Mouse (Mus musculus): ENCODE measurements around the gene Sparc. TPM values are rescaled to one million over a fixed set of nuclear protein-coding genes. Genes with fewer than 3 reads are reported as not detected.
A peak's percentile ranks its signal among the peaks of the same experiment; 100 is the strongest.

Sparc gene
- total RNA-seq, 2 experiments from 2014 or later = 1,338 to 1,403 TPM

DNA sequence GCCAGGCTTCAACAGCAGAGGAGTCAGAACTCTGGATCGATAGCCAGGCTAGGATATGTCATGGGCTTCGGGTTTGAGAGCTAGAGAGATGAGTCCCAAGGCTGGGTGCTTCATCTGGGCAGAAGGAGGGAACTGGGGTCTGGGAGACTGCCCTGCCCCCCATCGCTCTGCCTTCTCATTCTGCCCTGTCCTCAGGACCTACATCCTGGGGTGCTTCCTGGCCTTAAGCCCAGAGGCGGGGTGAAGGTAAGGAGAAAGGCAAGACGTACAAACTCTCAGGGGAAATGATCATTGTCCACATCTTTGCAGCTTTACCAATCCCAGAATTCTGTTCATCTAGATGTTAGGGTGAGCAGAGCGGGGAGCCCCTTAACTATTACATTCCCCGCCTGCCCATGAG, 10.9 kb downstream of the Sparc start:
- intact Hi-C loops (cut with DNase I) = no loop called here
- DNase-seq = no peak

DNA sequence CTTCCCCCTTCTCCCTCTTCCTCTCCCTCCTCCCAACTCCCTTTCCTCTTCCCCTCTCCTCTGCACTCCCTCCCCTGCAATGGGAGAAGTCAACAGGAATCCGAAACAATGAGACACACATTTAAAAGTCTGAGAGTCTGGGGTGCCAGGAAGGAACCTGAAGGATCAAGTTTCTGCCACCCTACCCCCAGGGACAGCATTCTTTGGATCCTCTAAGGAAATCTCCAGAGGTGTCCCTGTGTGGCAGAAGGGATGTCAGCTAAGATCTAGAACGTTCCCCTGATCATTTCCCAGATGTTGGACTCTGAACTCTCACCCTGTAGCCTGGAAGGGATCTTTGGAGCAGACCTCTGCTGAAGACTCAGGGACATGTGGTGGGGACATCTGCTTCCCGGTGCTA, 12.5 kb downstream of the Sparc start:
- intact Hi-C loops (cut with DNase I) = no loop called here
- no peak for DNase-seq

DNA sequence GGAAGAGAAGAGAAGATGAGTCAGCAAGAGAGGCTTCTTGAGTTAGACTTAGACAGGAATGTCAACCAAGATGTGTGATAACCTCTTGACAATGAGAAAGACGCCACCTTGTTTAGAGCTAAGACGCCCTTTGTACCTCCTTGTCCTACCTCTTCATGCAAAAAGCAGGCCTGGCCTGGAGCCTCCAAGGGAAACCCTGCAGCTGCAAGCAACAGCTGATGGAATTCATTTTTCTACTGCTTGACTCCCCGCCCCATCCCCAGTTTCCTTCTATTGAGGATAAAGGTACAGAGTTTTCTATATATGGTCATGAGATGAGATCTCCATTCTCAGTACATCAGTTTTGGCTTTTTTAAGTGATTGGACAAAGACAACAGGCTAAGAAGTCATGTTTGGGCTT, 13.0 kb downstream of the Sparc start:
- intact Hi-C loops (cut with DNase I) = no loop called here
- DNase-seq = no peak

DNA sequence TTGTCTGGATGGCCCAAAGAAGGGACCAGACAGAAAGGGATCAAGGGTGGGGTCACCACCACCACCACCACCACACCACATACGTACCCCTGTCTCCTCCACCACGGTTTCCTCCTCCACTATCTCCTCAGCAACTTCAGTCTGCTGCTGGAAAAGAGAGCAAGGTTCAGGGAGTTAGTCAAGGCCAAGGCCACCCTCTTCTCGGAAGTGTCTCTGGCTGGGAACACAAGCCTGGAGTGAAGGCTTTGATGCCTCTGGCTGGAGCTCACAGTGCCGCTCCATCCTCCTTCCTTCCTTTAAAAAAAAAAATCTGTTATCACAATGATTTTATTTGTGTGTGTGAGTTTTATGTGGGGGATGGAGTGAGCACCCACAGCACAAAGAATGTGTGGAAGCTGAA, 15.8 kb downstream of the Sparc start:
- intact Hi-C loops (cut with DNase I) = no loop called here
- no peak for DNase-seq

DNA sequence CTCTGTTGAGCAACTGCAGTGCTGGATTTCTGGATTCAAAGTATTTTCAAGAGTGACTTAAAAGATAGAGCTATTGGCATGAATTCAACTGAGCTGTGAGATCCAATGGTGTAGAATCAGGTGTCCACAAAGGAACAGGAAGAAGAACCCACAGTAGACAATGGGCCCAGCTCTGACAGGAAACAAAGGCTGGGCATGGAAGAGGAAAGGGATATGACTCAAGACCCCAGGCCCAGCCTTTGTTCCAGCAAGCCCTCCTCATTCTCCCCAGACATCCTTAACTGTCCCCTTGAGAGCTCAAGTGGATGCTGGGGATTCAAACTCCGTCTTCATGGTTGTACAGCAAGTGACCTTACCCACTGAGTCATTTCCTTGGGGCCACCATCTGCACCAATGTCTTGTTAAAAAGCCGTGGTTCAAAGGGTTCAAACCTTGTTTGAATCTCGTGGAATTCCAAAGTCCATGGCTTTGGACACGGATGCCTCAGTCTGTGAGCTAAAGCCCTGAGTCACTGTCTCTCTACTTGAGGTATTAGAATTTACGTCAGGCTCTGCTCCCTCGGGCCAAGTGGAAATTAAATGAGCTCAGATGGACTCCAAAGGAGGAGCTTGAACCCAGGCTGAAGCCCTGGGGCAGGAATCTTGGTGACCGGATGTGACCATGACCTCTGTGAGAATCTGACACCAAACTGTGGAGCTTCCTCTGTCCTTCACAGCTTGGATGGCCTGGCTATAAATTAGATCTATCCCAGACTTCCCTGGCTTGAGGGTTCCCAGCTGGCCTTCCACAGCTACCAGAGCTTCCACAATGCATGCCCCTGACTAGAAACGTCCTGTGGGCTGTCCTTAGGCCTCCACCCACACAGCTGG, 17.1 kb downstream of the Sparc start:
- intact Hi-C loops (cut with DNase I) = no loop called here
- DNase-seq = peak in 1 of 2 experiments; percentile 53

DNA sequence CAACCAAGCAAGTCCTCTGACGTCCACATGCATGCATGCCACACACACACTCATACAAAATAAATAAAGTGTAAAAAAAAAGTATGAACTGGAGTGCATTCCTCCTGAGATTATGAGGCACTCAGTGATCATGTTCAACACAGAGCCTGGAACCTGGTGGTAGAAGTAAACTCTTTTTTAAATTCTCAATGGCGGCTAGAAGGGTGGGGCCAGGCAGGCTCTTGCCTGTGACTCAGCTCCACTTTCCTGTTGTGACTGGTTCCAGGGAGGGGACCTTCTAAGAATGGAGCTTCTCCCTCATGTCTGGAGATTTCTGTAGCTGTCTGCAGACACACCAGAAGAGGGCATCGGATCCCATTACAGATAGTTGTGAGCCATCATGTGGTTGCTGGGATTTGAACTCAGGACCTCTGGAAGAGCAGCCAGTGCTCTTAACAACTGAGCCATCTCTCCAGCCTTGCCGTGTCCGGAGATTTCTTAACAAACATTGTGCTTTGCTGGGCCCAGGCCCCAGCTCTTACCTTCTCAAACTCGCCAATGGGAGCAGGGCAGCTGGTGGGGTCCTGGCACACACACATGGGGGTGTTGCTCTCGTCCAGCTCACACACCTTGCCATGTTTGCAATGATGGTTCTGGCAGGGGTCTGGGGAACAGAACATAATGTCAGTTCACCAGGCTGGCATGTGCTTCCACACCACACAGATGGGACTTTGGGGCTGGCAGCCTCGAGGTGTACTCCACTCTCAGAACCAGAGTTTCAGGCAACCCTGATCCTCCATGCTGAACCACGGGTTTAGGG, 18.1 kb downstream of the Sparc start:
- DNase-seq = no peak
- intact Hi-C loops (cut with DNase I) = no loop called here

DNA sequence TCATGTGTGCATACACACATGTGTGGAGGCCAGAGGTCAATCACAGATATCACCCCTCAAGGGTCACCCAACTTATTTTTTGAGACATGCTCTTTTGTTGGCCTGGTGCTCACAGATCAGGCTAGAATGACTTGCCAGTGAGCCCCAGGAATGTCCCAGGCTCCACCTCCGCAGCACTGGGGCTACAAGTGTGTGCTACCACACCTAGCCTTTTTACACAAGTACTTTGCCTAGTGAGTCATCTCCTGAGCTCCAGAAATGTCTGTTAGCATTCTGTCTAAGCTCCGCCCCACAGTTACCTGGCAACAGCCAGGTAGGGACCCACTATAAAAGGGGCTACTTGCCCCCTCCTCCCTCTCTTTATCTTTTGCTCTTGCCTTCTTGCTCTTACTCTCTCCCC, 22.1 kb downstream of the Sparc start:
- intact Hi-C loops (cut with DNase I) = no loop called here

DNA sequence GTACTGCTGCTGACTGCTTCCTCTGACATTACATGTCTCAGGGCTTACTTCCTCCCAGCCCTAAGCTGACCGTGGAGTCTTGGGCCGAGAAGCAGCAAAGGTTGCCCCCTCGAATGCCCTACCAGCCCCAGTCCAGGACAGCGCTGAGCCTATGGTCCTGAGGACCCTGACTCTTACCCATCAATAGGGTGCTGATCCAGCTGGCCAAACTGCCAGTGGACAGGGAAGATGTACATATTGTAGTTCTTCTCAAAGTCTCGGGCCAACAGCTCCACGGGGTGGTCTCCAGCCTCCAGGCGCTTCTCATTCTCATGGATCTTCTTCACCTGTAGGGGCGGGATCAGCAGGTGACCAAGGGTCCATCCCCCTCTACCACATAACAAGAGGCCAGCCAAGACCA, 24.6 kb downstream of the Sparc start:
- intact Hi-C loops (cut with DNase I) = no loop called here
- DNase-seq = no peak

More for the DNA sequence above, 22.1 kb downstream of the Sparc start:
- DNase-seq = no peak

DNA sequence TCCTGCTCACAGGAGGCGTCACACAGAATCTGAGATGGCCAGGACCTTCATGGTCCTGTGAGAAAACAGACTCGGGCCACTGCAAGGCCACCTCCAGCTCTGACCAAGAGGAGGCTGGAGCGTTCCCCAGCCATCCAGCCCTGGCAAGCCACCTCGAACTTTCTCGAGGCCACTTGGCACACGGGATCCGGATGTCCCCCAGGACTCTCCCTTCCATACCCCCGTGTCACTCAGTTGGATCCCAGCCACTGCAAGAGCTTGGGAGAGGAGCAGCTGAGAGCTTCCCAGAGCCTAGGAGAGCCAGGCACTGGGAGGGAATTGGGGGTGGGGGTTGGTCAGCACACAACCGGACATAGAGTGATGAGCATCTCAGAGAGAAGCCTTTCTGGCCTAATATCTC, 25.5 kb downstream of the Sparc start:
- DNase-seq = peak; percentile 62 to 76
- intact Hi-C loops (cut with DNase I) = no loop called here

DNA sequence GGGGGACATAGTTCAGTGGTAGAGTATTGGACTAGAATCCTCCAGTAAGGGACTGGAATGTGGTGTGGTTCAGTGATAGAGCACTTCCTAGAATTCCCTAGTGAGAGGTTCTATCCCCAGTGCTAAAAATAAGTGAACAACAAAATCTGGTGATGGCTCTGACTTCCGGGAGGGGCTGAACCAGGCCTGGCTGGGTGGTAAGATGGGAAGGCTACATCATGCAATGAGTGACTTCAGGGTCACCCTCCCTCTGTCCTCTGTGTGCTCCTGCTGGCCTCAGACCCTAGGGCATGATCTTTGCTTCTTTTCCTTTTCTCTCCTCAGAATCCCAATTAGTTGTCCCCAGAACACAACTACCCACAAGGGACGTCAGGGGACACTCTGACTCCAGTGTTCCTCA, 25.9 kb downstream of the Sparc start:
- no peak for DNase-seq
- intact Hi-C loops (cut with DNase I) = no loop called here

DNA sequence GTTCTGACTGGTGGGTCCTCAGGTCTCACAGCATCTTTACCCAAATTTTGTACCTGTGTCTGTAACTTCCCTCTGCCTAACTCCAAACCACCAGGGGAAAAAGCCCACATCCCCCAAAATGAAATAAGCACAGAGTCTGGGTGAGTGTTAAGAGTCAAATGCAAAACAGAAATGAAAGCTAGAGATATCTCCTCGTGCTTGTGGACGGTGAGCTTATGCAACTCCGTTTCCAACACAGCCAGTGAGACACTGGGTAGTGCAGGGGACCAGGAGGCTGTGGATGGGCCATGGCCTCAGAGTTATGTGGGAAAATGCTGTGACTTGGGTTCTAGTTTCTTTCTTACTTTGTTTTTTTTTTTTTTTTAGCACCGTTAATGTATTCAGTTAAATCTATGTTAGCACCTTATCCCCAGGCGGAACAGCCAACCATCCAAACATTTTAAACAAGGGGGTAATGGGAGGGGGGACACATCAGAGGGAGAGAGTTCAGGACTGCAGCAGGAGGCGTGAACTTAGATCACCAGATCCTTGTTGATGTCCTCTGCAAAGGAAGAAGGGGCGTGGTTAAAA, 27.8 kb downstream of the Sparc start:
- intact Hi-C loops (cut with DNase I) = no loop called here
- no peak for DNase-seq

DNA sequence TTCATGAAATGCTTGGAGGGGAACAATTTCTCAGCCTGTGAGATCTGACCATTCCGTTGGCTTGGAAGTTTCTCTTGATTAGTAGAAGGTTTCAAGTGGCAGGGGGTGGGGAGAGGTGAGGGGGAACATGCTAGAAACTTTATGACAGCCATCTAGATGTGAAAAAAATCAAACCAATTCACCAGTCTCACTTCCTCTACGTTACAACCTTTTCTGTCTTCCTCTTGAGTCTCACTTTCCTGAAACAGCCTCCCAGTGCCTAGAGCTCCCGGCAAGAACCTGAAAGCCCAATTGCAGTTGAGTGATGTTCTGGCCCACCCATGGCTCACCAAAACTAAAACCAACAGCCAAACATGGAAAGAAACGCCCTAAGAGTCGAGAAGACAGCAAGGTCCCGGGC, 28.4 kb downstream of the Sparc start:
- no peak for DNase-seq
- intact Hi-C loops (cut with DNase I) = no loop called here

DNA sequence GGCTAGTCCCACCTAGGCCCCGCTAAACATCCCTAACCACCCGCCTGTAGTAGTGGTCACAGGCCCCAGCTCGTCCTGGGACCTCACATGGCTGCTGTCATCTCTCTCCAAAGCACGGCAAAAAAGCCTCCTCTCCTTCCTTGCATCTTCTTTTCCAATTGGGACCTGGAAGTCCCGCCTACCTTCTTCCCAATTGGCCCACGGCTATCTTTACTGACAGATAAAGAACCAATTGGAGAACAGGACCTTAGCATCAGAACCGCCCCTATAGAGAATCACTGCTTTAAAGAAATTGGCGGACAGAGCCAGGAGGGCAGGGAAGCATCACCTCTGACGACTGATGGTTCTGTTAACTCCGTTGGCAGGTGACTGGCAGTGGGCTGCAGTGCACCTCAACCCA, 30.5 kb downstream of the Sparc start:
- intact Hi-C loops (cut with DNase I) = no loop called here
- peak in 1 of 2 experiments; percentile 65 for DNase-seq

DNA sequence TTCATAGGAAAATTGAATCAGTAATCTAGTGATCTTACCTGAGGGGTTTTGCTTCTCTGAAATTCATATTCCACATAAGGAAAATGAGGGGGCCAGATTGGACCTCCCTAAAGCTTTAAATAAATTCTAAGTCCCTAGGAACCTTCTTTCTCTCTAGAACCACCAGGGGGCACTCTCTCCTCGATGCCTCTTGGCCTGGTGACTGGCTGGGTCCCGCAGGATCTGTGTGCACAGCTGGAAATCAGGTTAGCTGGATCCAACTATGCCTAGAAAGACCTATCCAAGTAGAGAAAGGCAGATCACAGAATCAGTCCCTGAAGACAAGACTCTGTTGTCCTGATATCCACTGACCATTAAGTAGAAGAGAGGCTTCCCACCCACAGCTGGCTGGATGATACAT, 33.2 kb downstream of the Sparc start:
- peak; percentile 71 to 82 for DNase-seq
- intact Hi-C loops (cut with DNase I) = loop anchor here (1.0 kb wide), 1 partner anchor 57 kb away; no protein-coding TSS in a partner anchor

DNA sequence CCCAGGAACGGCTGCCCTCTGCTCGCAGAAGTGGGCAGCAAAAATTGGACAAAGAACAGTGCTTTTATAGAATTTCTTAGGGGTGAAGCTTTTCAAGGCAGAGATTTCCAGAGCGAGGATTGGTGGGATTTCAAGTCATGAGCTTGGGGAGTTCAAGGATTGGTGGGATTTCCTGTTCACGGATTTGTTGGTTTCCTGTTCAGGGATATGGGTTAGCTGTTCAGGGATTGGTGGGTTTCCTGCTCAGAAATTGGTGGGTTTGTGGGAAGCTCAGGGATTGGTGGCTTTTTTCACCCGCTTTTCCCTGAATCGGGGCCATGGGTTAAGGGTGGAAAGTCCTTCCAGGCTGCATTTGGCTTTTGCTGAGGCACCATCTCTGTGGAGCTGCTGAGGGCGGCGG, 35.4 kb downstream of the Sparc start:
- no peak for DNase-seq
- intact Hi-C loops (cut with DNase I) = no loop called here

DNA sequence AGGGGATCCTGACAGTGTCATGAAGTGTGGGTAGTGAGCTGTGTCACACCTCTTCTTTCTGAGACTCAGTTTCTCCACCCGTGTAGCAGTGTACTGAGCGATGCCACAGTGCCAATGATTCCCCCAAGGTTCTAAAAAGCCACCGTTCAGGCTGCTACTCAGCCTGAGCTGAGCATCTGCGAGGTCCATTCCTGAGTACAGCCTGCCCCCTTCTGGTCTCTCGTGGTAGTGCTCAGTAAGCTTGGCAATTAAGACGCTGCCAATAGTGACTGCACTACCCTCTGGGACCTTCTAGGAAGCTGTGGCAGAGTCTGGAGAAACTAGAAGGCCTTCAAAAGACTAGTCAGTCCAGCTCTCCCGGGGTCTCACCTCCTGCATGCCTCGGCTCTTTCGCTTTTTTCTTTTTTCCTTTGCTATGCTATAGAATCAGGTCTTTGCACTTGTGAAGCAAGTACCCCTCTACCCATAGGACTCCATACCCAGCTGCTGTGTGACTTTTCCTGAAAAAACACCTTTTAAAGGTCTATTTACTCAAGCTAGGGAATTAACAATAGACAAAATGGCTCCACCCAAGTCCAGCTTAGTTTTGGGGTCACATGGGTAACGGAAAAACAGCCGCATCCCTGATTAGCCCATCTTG, 36.4 kb downstream of the Sparc start:
- intact Hi-C loops (cut with DNase I) = loop anchor here (1.0 kb wide), 1 partner anchor 182 kb away; the partner anchor contains the start of gene Slc36a1

DNA sequence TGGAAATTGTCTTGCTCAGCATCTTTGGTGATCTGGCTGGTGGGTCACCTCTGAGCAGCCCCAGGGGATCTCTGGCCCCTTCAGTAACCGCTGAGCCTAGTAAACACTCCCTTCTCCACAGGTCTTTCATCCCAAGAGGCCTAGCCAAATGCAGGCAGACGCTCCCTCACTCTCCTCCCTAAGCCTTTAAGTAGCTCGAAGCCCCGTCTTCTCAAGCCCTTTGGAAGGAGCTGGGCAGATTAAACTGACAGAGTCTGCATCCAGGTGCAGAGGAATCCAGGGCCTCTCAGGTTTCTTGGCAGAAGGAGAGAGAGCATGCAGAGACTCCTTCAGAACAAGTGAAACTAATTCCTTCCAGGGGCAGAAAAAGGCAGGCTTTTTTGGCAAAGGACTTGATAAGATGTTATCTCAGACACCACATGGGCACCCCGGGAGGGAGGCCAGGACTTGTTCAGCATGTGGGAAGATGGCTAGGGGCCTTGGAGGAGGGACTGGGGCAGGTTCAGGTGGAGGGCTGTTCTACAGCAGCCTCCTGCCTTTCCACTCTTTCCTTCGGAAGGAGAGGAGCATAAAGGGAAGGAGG, 39.4 kb downstream of the Sparc start:
- intact Hi-C loops (cut with DNase I) = no loop called here
- no peak for DNase-seq

More for the DNA sequence above, 36.4 kb downstream of the Sparc start:
- peak; percentile 87 to 94 for DNase-seq

DNA sequence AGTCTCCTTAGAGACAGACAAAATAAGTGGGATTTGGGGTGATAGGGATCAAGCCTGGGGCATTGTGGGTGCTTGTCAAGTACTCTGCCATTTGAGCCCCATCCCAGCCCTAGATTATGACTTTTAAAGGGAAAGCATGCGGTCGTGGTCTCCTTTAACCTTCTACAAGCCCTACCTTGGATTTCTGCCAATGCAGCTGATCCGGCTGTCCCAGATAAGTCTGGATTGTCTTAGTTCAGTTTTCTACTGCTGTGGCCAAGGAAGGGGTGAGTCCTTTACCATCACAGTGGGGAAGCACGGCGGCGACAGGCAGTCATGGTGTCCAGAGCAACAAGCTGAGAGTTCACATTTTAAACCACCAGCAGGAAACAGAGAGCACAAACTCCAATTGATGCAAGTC, 42.1 kb downstream of the Sparc start:
- DNase-seq = no peak
- intact Hi-C loops (cut with DNase I) = no loop called here

DNA sequence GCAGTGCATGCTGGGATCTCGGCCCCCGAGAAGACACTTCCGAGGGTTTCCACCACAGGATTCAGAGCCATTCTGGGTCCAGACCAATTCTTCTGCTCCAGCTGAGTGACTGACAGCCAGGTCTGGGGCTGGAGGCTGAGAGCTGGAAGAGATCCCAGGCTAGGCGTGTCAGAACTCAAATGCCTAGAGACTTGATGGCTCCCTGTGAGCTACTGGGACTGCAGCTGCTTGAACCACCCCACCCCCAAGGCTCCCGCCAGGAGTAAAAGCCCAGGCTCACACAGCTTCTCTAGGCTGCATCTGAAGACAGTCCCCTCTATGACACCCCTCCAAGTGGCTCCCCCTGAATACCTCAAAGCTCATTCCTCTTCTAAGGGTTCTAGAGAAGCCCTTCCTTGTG, 44.6 kb downstream of the Sparc start:
- intact Hi-C loops (cut with DNase I) = loop anchor here (5.0 kb wide), 1 partner anchor 116 kb away; no protein-coding TSS in a partner anchor
- peak; percentile 80 to 84 for DNase-seq

DNA sequence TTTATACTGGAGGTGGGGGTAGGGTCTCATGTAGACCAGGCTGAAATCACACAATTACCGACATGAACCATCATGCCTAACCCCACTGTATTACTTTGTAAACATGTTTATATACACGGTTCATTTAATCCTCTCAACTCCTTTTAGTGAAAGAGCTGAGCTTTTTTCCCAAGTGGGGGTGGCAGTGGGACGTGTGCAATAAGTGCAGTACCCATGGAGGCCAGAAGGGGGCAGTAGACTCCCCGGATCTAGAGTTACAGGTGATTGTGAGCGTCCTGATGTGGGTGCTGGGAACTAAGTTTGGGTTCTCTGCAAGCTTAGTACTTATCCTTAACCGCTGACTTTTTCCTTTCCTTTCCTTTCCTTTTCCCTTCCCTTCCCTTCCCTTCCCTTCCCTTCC, 49.1 kb downstream of the Sparc start:
- no peak for DNase-seq
- intact Hi-C loops (cut with DNase I) = no loop called here
